Mouse (Mus musculus) embryonic fibroblast, embryonic 13.5 days (primary cell): ENCODE results near the gene Sae1.

Experiments used
- CTCF ChIP-seq: IDR thresholded peaks from 2 replicates; pipeline ENCODE4 v1.5.1; 2011; ENCODE audit warnings: mild to moderate bottlenecking, control low read depth, low read length, moderate library complexity, borderline replicate concordance; ENCODE audit not compliant: insufficient read depth
- POLR2A ChIP-seq: IDR thresholded peaks from 2 replicates; pipeline ENCODE4 v1.6.1; 2011; ENCODE audit warnings: low read depth, mild to moderate bottlenecking, control low read depth, low read length, moderate library complexity

DNA sequence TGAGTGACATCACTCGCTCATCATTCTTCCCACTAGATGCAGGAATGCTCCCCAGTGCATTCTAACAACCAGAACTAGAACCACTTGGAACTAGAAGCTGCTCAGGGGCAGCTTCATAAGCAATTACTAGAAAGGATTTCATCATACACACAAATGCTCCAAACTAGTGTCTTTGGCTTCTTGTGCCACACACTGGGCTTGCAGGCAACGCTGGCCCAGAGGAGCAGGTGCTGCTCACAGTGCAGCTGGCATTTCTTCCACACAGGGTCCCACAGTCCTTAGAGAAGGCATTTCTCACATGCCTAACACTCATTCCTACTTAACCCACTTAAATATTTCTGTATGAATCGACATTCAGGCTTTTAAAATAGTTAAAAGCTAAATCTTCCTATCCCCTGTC lies 30.0 kb downstream of the Sae1 start:
- TF ChIP-seq POLR2A: no peak
- TF ChIP-seq CTCF: no peak
